Mouse (Mus musculus) intestine, embryonic 16.5 days (tissue): Measurements from ENCODE around the gene Gcnt4. TPM values are rescaled to one million over a fixed set of nuclear protein-coding genes. Genes with fewer than 3 reads are reported as not detected.

Experiments
- polyA plus RNA-seq: library from polyadenylated mRNA; unstranded; fragments of >200 nt; fragmentation: Nextera tagmentation; extraction: Ambion mirVana; gene quantifications from 2 replicates; pipeline ENCODE4 v1.2.1, GENCODE M21; 2015

The Gcnt4 gene
- polyA plus RNA-seq, 1 experiment from 2014 or later, result 5.9 TPM

Other genes starting within 250 kb of the Gcnt4 start
- gene Ankrd31, start 176.4 kb upstream of the Gcnt4 start, polyA plus RNA-seq, result 0.02 TPM in 2 replicates
- gene 1700029F12Rik, start 109.7 kb downstream of the Gcnt4 start, polyA plus RNA-seq, result not detected in 2 replicates
- 1.2 and 1.4 TPM in 2 replicates for gene Fam169a, start 142.6 kb downstream of the Gcnt4 start, polyA plus RNA-seq
- 3.0 and 3.6 TPM in 2 replicates for gene Gm6169, start 174.5 kb downstream of the Gcnt4 start, polyA plus RNA-seq
- 37.8 and 41.3 TPM in 2 replicates for gene Gfm2, start 213.2 kb downstream of the Gcnt4 start, polyA plus RNA-seq
- 47.9 and 51.2 TPM in 2 replicates for gene Nsa2, start 213.2 kb downstream of the Gcnt4 start, polyA plus RNA-seq